Mouse (Mus musculus): ENCODE measurements around the gene Rae1.

Rae1 gene

GRCm38 (mm10) chr2:173058263-173058662 is 58.3 kb downstream of the Rae1 start:
- no peaks in the 10 kb centered on the region for H3K36me3 ChIP-seq (ENCODE audit: control insufficient read depth, insufficient read depth, low read length, poor library complexity, severe bottlenecking)
- DNase-seq (ENCODE audit: low read depth, low spot score) = no peak

GRCm38 (mm10) chr2:173060450-173060849 is 60.5 kb downstream of the Rae1 start:
- Histone ChIP-seq H3K36me3 (ENCODE audit: control insufficient read depth, insufficient read depth, low read length, poor library complexity, severe bottlenecking) (no peaks in the 10 kb centered on the region), H3K27me3 (ENCODE audit: control insufficient read depth, insufficient read depth, low read length, poor library complexity, severe bottlenecking) (no peaks in the 10 kb centered on the region)
- no peak for DNase-seq (ENCODE audit: low read depth, low spot score)

More at GRCm38 (mm10) chr2:173058263-173058662, 58.3 kb downstream of the Rae1 start:
- no peaks in the 10 kb centered on the region for H3K27me3 ChIP-seq (ENCODE audit: control insufficient read depth, insufficient read depth, low read length, poor library complexity, severe bottlenecking)

- DNase-seq (ENCODE audit: low read depth, low spot score) = peak; percentile 82
- H3K36me3 ChIP-seq (ENCODE audit: control insufficient read depth, insufficient read depth, low read length, poor library complexity, severe bottlenecking) = no peaks in the 10 kb centered on the region
- H3K27me3 ChIP-seq (ENCODE audit: control insufficient read depth, insufficient read depth, low read length, poor library complexity, severe bottlenecking) = no peaks in the 10 kb centered on the region
Observed at GRCm38 (mm10) chr2:173061443-173062351, 61.8 kb downstream of the Rae1 start.

GRCm38 (mm10) chr2:173063219-173063618 is 63.3 kb downstream of the Rae1 start:
- H3K36me3 ChIP-seq (ENCODE audit: control insufficient read depth, insufficient read depth, low read length, poor library complexity, severe bottlenecking) = no peaks in the 10 kb centered on the region
- no peaks in the 10 kb centered on the region for H3K27me3 ChIP-seq (ENCODE audit: control insufficient read depth, insufficient read depth, low read length, poor library complexity, severe bottlenecking)
- no peak for DNase-seq (ENCODE audit: low read depth, low spot score)

- no peaks in the 10 kb centered on the region for H3K36me3 ChIP-seq (ENCODE audit: control insufficient read depth, insufficient read depth, low read length, poor library complexity, severe bottlenecking)
- no peaks in the 10 kb centered on the region for H3K27me3 ChIP-seq (ENCODE audit: control insufficient read depth, insufficient read depth, low read length, poor library complexity, severe bottlenecking)
- no peak for DNase-seq (ENCODE audit: low read depth, low spot score)
Observed at GRCm38 (mm10) chr2:173064864-173065263, 64.9 kb downstream of the Rae1 start.

Measured in splenic B cell, adult 2 months (primary cell).